Mouse (Mus musculus): Measurements from ENCODE around the gene Cyfip1.

- no peak for TF ChIP-seq CTCF (IDR thresholded peaks at IDR 0.05)
- no peak for TF ChIP-seq EP300 (IDR thresholded peaks at IDR 0.05)
Measured at GRCm38 (mm10) chr7:55868247-55868646, 26.7 kb downstream of the Cyfip1 start.
